Mouse (Mus musculus) spleen, postnatal 36 days (tissue): Measurements from ENCODE around the gene Gm28553.
"Not testable (repeated sequence)": the region's sequence is repeated elsewhere in the genome, so short reads cannot be mapped to it uniquely, and the experiment has no call there.

Experiments
- DNase-seq, 2 experiments: peaks; one replicate each; pipeline ENCODE4 v3.0.0; 2022; ENCODE audit warnings: low spot score in 2 of 2, mixed read lengths in 1 of 2

Gene Gm28553

GRCm38 (mm10) chrY:48856197-48856596 lies at the start of gene Gm28553:
Gene Gm28553, plus strand, starts transcription at chrY:48856497.
- DNase-seq, result not testable (repeated sequence)
